Mouse (Mus musculus): Measurements from ENCODE around the gene Prdm10. TPM values are rescaled to one million over a fixed set of nuclear protein-coding genes. Genes with fewer than 3 reads are reported as not detected.

Prdm10 gene
- polyA plus RNA-seq, 1 experiment = 0.84 TPM

GRCm38 (mm10) chr9:31258237-31258636 is 22.1 kb upstream of the Prdm10 start:
- H3K27me3 ChIP-seq (replicated peaks) = peaks cover 12% of the 10 kb centered on the region
- peaks cover 24% of the 10 kb centered on the region for H3K4me1 ChIP-seq

GRCm38 (mm10) chr9:31260219-31260618 is 20.1 kb upstream of the Prdm10 start:
- Histone ChIP-seq H3K36me3 (replicated peaks; ENCODE audit: low read length) (no peaks in the 10 kb centered on the region), H3K9me3 (peaks cover 6% of the 10 kb centered on the region), H3K27me3 (replicated peaks) (peaks cover 12% of the 10 kb centered on the region), H3K4me3 (replicated peaks) (no peak overlapping the region), H3K4me1 (peaks cover 6% of the 10 kb centered on the region)
- no peak for TF ChIP-seq FLI1 (IDR thresholded peaks at IDR 0.05; ENCODE audit: low read length)
- TF ChIP-seq GATA1 (IDR thresholded peaks at IDR 0.05; ENCODE audit: borderline replicate concordance, low read length) = no peak

More at GRCm38 (mm10) chr9:31258237-31258636, 22.1 kb upstream of the Prdm10 start:
- Histone ChIP-seq H3K4me3 (replicated peaks) (no peak overlapping the region), H3K36me3 (replicated peaks; ENCODE audit: low read length) (no peaks in the 10 kb centered on the region), H3K9me3 (peaks cover 4% of the 10 kb centered on the region)
- TF ChIP-seq GATA1 (IDR thresholded peaks at IDR 0.05; ENCODE audit: borderline replicate concordance, low read length) (no peak), FLI1 (IDR thresholded peaks at IDR 0.05; ENCODE audit: low read length) (no peak)

DNA sequence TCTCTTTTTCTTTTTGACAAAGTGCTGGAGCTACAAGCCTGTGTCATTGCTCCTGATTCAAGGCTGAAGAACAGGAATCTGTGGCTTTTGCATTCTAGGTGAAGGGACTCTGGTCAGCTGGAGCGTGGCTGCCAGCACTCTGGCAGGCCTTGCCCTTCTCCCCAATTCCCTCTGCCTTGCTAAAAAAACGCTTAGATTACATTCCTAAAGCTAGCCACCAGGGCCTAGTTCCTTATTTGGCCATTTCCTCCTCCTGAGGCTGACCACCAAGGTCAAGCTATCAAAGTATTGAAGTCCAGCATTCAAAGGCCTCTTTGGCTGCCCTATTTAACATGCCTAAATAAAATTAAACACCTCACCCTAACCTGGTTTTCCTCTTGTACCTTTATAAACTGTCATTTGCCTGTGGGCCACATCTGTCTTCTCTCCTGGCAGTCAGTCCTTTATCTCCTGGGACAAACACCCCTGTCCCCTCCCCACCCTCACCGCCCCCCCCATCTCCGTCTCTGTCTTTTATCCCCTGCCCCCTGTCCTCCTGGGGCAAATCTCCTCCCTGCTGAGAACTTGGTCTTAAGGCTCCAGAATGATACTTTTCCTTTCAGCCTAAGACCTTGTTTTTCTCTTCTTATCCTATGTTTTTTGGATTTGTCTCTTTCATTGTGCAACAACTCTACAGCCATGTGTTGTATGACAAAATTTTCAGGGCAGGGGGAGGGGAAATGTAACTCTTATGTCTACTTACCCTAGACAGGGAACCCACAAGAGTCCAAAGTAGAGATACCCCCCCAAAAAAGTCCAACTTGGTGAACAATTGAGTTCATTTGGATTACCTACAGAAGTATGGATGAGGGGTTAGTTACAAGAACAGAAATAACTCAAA is 17.9 kb upstream of the Prdm10 start:
- Histone ChIP-seq H3K4me1 (peaks cover 17% of the 10 kb centered on the region), H3K27me3 (replicated peaks) (peaks cover 13% of the 10 kb centered on the region), H3K4me3 (replicated peaks) (no peak overlapping the region), H3K9me3 (peaks cover 6% of the 10 kb centered on the region), H3K36me3 (replicated peaks; ENCODE audit: low read length) (no peaks in the 10 kb centered on the region)
- TF ChIP-seq FLI1 (IDR thresholded peaks at IDR 0.05; ENCODE audit: low read length) (no peak), GATA1 (IDR thresholded peaks at IDR 0.05; ENCODE audit: borderline replicate concordance, low read length) (no peak)

- H3K9me3 ChIP-seq = peaks cover 6% of the 10 kb centered on the region
- TF ChIP-seq FLI1 (IDR thresholded peaks at IDR 0.05; ENCODE audit: low read length) = no peak
- no peak for TF ChIP-seq GATA1 (IDR thresholded peaks at IDR 0.05; ENCODE audit: borderline replicate concordance, low read length)
- peaks cover 26% of the 10 kb centered on the region for H3K4me1 ChIP-seq
- peaks cover 15% of the 10 kb centered on the region for H3K27me3 ChIP-seq (replicated peaks)
- H3K4me3 ChIP-seq (replicated peaks) = no peak overlapping the region
- no peaks in the 10 kb centered on the region for H3K36me3 ChIP-seq (replicated peaks; ENCODE audit: low read length)
Observed at GRCm38 (mm10) chr9:31266013-31266659, 14.2 kb upstream of the Prdm10 start.

DNA sequence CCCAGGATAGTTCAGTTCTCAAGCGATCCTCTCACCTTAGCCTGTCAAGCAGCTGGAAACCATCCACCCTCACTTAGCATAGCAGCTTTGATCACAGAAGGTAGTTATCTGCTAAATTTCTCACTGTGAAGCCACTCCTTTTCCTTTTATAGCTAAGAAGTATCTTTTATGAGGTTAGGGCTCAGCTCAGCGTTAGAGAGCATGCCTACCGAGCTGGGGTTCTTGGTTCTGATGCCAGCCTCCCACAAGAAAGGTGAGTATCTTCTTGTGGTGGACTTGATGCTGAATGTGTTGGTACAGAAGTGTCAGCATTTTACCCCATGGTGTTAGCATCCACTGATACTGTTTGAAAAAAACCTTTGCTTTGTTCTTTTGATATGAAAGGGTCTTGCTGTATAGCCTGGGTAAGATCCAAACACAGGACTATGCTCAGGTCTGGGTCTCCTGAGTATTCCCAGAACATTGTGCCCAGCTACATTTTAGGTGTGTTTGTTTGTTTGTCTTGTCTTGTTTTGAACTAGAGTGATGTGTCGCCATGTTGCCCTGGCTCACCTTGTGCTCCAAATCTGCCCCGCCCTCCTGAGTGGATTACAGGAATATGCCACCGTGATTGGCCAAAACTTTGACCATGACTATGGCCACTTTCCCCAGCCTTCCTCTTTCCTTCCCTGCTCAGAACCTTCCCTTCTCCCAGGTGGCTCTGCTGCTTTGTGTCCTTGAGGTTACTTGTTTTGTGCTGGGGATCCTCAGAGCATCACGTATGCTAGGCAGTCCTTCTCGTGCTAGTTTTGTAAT is 8.9 kb upstream of the Prdm10 start:
- H3K4me1 ChIP-seq = peaks cover 26% of the 10 kb centered on the region
- H3K4me3 ChIP-seq (replicated peaks) = no peak overlapping the region
- no peaks in the 10 kb centered on the region for H3K36me3 ChIP-seq (replicated peaks; ENCODE audit: low read length)
- peaks cover 19% of the 10 kb centered on the region for H3K27me3 ChIP-seq (replicated peaks)
- no peaks in the 10 kb centered on the region for H3K9me3 ChIP-seq
- no peak for TF ChIP-seq GATA1 (IDR thresholded peaks at IDR 0.05; ENCODE audit: borderline replicate concordance, low read length)

GRCm38 (mm10) chr9:31272160-31272559 is 8.2 kb upstream of the Prdm10 start:
- Histone ChIP-seq H3K36me3 (replicated peaks; ENCODE audit: low read length) (no peaks in the 10 kb centered on the region), H3K27me3 (replicated peaks) (peaks cover 19% of the 10 kb centered on the region), H3K4me1 (peaks cover 23% of the 10 kb centered on the region), H3K9me3 (no peaks in the 10 kb centered on the region), H3K4me3 (replicated peaks) (no peak overlapping the region)
- no peak for TF ChIP-seq GATA1 (IDR thresholded peaks at IDR 0.05; ENCODE audit: borderline replicate concordance, low read length)

- TF ChIP-seq FLI1 (IDR thresholded peaks at IDR 0.05; ENCODE audit: low read length) (no peak), GATA1 (IDR thresholded peaks at IDR 0.05; ENCODE audit: borderline replicate concordance, low read length) (no peak)
- Histone ChIP-seq H3K4me1 (peaks cover 26% of the 10 kb centered on the region), H3K27me3 (replicated peaks) (no peaks in the 10 kb centered on the region), H3K9me3 (no peaks in the 10 kb centered on the region), H3K4me3 (replicated peaks) (no peak overlapping the region), H3K36me3 (replicated peaks; ENCODE audit: low read length) (no peaks in the 10 kb centered on the region)
Observed at GRCm38 (mm10) chr9:31278651-31279050, 1.7 kb upstream of the Prdm10 start.

GRCm38 (mm10) chr9:31279306-31279705 is 1.0 kb upstream of the Prdm10 start:
- no peaks in the 10 kb centered on the region for H3K36me3 ChIP-seq (replicated peaks; ENCODE audit: low read length)
- peaks cover 27% of the 10 kb centered on the region for H3K4me1 ChIP-seq
- peak overlapping the region; percentile 95 for H3K4me3 ChIP-seq (replicated peaks)
- TF ChIP-seq FLI1 (IDR thresholded peaks at IDR 0.05; ENCODE audit: low read length) (no peak), GATA1 (IDR thresholded peaks at IDR 0.05; ENCODE audit: borderline replicate concordance, low read length) (no peak)
- H3K9me3 ChIP-seq = no peaks in the 10 kb centered on the region
- H3K27me3 ChIP-seq (replicated peaks) = no peaks in the 10 kb centered on the region

DNA sequence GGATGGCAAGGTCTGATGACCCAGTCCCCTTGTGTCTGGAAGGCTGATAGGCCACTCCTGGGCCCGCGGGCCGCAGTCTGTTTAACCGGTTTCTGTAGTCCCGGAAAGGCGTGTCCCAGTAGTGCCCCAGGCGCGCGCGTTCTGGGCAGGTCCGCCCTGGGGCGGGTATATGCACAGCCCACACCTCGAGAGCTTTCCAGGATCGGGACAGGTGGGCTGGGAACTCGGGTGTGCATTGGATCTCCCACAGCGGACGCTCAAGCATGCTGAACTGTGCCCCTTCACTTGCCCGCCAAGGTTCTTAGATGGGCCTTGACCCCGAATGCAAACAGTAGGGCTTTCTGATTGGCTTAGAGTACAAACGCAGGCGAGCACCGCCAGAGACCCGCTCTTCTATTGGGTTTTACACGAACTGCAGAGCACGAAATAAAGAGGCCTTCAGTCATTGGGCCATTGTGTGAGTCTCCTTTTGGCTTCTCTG is 413 bp upstream of the Prdm10 start:
- H3K9me3 ChIP-seq = no peaks in the 10 kb centered on the region
- no peaks in the 10 kb centered on the region for H3K27me3 ChIP-seq (replicated peaks)
- H3K36me3 ChIP-seq (replicated peaks; ENCODE audit: low read length) = no peaks in the 10 kb centered on the region
- TF ChIP-seq GATA1 (IDR thresholded peaks at IDR 0.05; ENCODE audit: borderline replicate concordance, low read length) (no peak), FLI1 (IDR thresholded peaks at IDR 0.05; ENCODE audit: low read length) (no peak)
- H3K4me1 ChIP-seq = peaks cover 30% of the 10 kb centered on the region
- H3K4me3 ChIP-seq (replicated peaks) = peak overlapping the region; percentile 95

All from megakaryocyte, embryonic 14.5 days (primary cell).